Mouse (Mus musculus) thymus, adult 2 months (tissue): ENCODE measurements around the gene Gbp2b. TPM values are rescaled to one million over a fixed set of nuclear protein-coding genes. Genes with fewer than 3 reads are reported as not detected.

ENCODE experiments used
- DNase-seq: peaks from one replicate; pipeline ENCODE4 v3.0.0; 2021
- H3K27ac ChIP-seq: fragments of 200-500 bp; 2 replicates; pipeline ENCODE4 v1.5.1; 2012; ENCODE audit warnings: low read length, control low read depth; ENCODE audit not compliant: control insufficient read depth, insufficient read depth
- H3K27me3 ChIP-seq: fragments of 200-500 bp; 2 replicates; pipeline ENCODE4 v1.6.1; 2012; ENCODE audit warnings: mild to moderate bottlenecking, low read length, moderate library complexity, mixed read lengths; ENCODE audit not compliant: control insufficient read depth, insufficient read depth
- H3K36me3 ChIP-seq: fragments of 200-500 bp; 2 replicates; pipeline ENCODE4 v1.6.1; 2012; ENCODE audit warnings: mild to moderate bottlenecking, low read length, moderate library complexity; ENCODE audit not compliant: control insufficient read depth, insufficient read depth
- H3K4me1 ChIP-seq: fragments of 200-500 bp; replicated peaks from 2 replicates; pipeline ENCODE4 v1.6.1; 2012; ENCODE audit warnings: low read length; ENCODE audit not compliant: control insufficient read depth, insufficient read depth
- H3K4me3 ChIP-seq: fragments of 200-500 bp; 2 replicates; pipeline ENCODE4 v1.5.1; 2012; ENCODE audit warnings: mild to moderate bottlenecking, low read length, control low read depth, moderate library complexity; ENCODE audit not compliant: control insufficient read depth, insufficient read depth
- CTCF ChIP-seq: fragments of 200-500 bp; IDR thresholded peaks from 2 replicates; pipeline ENCODE4 v1.5.1; 2012; ENCODE audit warnings: mild to moderate bottlenecking, control low read depth, low read length, moderate library complexity, borderline replicate concordance; ENCODE audit not compliant: control insufficient read depth, poor library complexity, insufficient read depth; ENCODE audit errors: extremely low read depth
- POLR2A ChIP-seq: fragments of 200-500 bp; IDR thresholded peaks from 2 replicates; pipeline ENCODE4 v1.6.1; 2012; ENCODE audit warnings: mild to moderate bottlenecking, low read length, control low read depth, moderate library complexity; ENCODE audit not compliant: control insufficient read depth, poor library complexity, insufficient read depth; ENCODE audit errors: extremely low read depth
- whole genome bisulfite sequencing: fragments of 180-500 bp; shearing (Covaris S2); methylation state at CpG from one replicate; pipeline ENCODE4 v1.1.7; 2018; 5-methylcytosine and 5-hydroxymethylcytosine counted together
- polyA plus RNA-seq: library from polyadenylated mRNA; depleted of rRNA; stranded (reverse); fragments of >200 nt; gene quantifications from 2 replicates; pipeline ENCODE4 v1.2.3, GENCODE M21; 2012; rRNA removed

Gene Gbp2b
- polyA plus RNA-seq, 1 experiment = 0.12 TPM

DNA sequence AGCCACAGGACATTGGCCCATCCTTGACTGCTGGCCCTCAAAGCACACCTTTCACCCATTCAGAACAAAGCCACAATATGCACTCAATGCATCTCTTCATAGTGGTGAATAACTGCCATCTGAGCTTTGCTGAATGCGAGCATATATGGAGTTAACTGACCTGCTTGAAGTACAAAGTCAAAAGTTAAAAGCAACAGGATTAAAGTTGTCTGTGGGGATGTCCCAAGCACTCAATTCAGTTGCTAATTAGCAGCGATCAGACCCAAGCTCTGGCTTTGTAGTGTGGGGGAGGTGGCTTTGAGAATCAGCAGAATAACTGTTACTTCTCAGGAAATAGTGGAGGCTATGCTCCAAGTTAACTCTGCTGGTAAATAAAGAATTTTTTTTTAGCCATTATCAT, 55.6 kb downstream of the Gbp2b start:
- H3K27ac ChIP-seq = no peak overlapping the region
- H3K27me3 ChIP-seq = no peaks in the 10 kb centered on the region
- TF ChIP-seq CTCF (no peak), POLR2A (no peak)
- no peak overlapping the region for H3K4me3 ChIP-seq
- 88% methylated on average over 2 of the region's 2 CpGs for WGBS
- no peaks in the 10 kb centered on the region for H3K4me1 ChIP-seq
- no peak for DNase-seq
- no peaks in the 10 kb centered on the region for H3K36me3 ChIP-seq

DNA sequence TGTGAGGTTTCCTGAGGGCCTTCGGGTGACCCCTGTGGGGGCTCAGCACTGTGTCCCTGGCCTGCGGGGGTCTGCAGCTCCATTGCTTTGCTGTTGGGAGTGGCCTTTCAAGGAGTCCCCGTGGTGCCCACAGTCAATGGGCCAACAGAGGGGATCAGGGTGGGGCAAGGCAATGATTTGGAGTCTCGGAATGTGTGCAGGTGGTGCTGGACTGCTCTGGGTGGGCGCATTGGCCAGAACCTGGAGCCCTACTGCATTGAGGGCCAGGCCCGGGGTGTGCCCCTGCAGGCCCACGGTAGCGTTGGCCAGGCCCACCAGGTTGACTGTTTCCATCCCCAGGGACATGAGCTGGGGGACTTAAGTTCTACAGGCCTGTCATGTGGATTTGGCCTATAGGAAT, 70.1 kb downstream of the Gbp2b start:
- no peak overlapping the region for H3K4me3 ChIP-seq
- 94% methylated on average over 8 of the region's 8 CpGs for WGBS
- no peak for TF ChIP-seq POLR2A
- TF ChIP-seq CTCF = no peak
- H3K27ac ChIP-seq = no peak overlapping the region
- H3K36me3 ChIP-seq = no peaks in the 10 kb centered on the region
- DNase-seq = no peak
- no peaks in the 10 kb centered on the region for H3K4me1 ChIP-seq
- no peaks in the 10 kb centered on the region for H3K27me3 ChIP-seq

Other genes with a start within 250 kb of the Gbp2b start
- 48.7 and 56.5 TPM in 2 replicates for gene Pdlim5, start 199.2 kb upstream of the Gbp2b start, polyA plus RNA-seq
- gene Gbp5, start 100.9 kb upstream of the Gbp2b start, polyA plus RNA-seq = 3.7 and 4.2 TPM in 2 replicates
- 5.1 and 6.6 TPM in 2 replicates for gene Gbp7, start 64.5 kb upstream of the Gbp2b start, polyA plus RNA-seq
- 16.9 and 28.7 TPM in 2 replicates for gene Gbp3, start 34.8 kb upstream of the Gbp2b start, polyA plus RNA-seq
- gene Gbp2, start 25.8 kb downstream of the Gbp2b start, polyA plus RNA-seq = 18.9 and 22.2 TPM in 2 replicates
- 3.1 and 3.4 TPM in 2 replicates for gene Kyat3, start 106.2 kb downstream of the Gbp2b start, polyA plus RNA-seq
- gene Gtf2b, start 170.2 kb downstream of the Gbp2b start, polyA plus RNA-seq = 35.8 and 40.2 TPM in 2 replicates